16 mouse cellular contexts compared by ENCODE assay signal in the genomic region with DNA sequence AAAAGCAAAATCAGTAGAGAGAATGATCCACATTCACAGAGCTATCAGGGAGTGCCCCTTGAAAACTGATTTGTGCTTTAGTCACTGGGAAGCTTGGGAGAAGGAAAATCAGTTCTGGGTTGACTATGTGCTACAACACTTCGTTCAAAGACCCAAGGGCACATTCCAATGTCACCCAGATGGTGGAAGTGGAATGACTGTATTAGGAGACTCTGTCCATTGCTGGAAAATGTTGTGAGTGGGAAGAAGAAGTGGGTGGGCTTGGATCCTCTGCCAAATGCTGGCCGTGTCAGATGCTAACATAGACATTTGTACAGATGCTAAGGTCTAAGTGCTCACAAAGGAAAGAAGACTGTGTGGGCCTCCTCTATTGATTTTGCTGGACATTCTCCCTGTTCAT.
"Had no signal": no experiment of that assay in that cellular context is flagged by ENCODE, and none has a peak within 500 bp of the region (broad histone marks: within the 10 kb centered on the region; RNA-seq: fewer than 3 reads in every experiment).

No protein-coding gene starts in this region.

- H3K9ac ChIP-seq: neural tube, embryonic 13.5 days; neural tube, embryonic 15.5 days; stomach, embryonic 15.5 days had no signal

- H3K4me3 ChIP-seq: neural tube, embryonic 13.5 days; neural tube, embryonic 15.5 days; stomach, embryonic 15.5 days had no signal

- H3K9me3 ChIP-seq: neural tube, embryonic 13.5 days; neural tube, embryonic 15.5 days; stomach, embryonic 15.5 days had no signal

- H3K36me3 ChIP-seq: neural tube, embryonic 13.5 days; neural tube, embryonic 15.5 days; stomach, embryonic 15.5 days had no signal

- H3K4me2 ChIP-seq: neural tube, embryonic 13.5 days; neural tube, embryonic 15.5 days; stomach, embryonic 15.5 days had no signal

- DNase-seq: retina, postnatal 1 day; right cerebral cortex, adult 18-20 months; right cerebral cortex, postnatal 14 days; right cerebral cortex, postnatal 25 days; right cerebral cortex, postnatal 4 days; spleen, adult 18-20 months; thymus, adult 18-20 months; thymus, adult 2 months; thymus, postnatal 14 days; thymus, postnatal 25 days; thymus, postnatal 36 days; thymus, postnatal 4 days had no signal

- H3K4me1 ChIP-seq: neural tube, embryonic 13.5 days; neural tube, embryonic 15.5 days; stomach, embryonic 15.5 days had no signal

- H3K27me3 ChIP-seq: neural tube, embryonic 13.5 days; neural tube, embryonic 15.5 days; stomach, embryonic 15.5 days had no signal

- H3K27ac ChIP-seq: neural tube, embryonic 13.5 days; neural tube, embryonic 15.5 days; stomach, embryonic 15.5 days; stomach, postnatal 0 days had no signal
